Mouse (Mus musculus) gastrocnemius, postnatal 14 days (tissue): ENCODE results near the gene F830045P16Rik. TPM values are rescaled to one million over a fixed set of nuclear protein-coding genes. Genes with fewer than 3 reads are reported as not detected.
"Not testable (repeated sequence)": the region's sequence is repeated elsewhere in the genome, so short reads cannot be mapped to it uniquely, and the experiment has no call there.

Experiments used
- DNase-seq: peaks from one replicate; pipeline ENCODE4 v3.0.0; 2021; ENCODE audit warnings: mixed read lengths
- intact Hi-C: fragments of 180-260 bp; cut with DNase I; formaldehyde crosslinking; loops from one replicate; pipeline ENCODE4 v1.15.1; 2025; ENCODE audit warnings: low total_unique reads
- total RNA-seq, 2 experiments: library from RNA; stranded (reverse); gene quantifications; 2 replicates each; pipeline ENCODE4 v1.2.3; 2021

The F830045P16Rik gene
- total RNA-seq, 2 experiments from 2014 or later = not detected

- intact Hi-C loops = no loop called here
- no peak for DNase-seq
Observed at GRCm38 (mm10) chr2:129513546-129514400, 22.6 kb downstream of the F830045P16Rik start.

GRCm38 (mm10) chr2:129512147-129512546 is 24.3 kb downstream of the F830045P16Rik start:
- intact Hi-C loops, DNase-seq: not testable (repeated sequence)

DNA sequence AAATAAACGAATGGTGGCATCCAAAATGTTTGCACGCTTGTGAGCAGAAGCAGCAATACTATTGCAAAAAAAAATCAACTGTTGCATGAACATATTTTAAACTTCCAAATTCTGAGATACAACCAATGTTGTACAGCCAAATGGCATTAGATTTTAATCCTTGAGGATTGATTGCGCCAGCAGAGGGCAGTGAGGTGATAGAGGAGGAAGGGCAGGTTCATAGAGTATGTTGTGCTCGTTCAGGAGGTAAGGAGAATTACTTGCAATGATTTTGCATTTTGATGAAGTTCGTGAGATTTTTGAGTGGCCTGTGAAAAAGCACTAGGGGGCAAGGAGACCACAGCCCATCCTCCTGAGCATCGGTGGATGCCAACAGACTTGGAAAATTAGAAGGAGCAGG is 33.8 kb downstream of the F830045P16Rik start:
- intact Hi-C loops = loop anchor here (5.0 to 10.0 kb wide), 3 partner anchors 82 to 175 kb away; no protein-coding TSS in a partner anchor
- peak; percentile 62 for DNase-seq

- intact Hi-C loops = no loop called here
- no peak for DNase-seq
Observed at GRCm38 (mm10) chr2:129489496-129490285, 46.7 kb downstream of the F830045P16Rik start.

GRCm38 (mm10) chr2:129483150-129483549 is 53.3 kb downstream of the F830045P16Rik start:
- no peak for DNase-seq
- intact Hi-C loops = no loop called here

DNA sequence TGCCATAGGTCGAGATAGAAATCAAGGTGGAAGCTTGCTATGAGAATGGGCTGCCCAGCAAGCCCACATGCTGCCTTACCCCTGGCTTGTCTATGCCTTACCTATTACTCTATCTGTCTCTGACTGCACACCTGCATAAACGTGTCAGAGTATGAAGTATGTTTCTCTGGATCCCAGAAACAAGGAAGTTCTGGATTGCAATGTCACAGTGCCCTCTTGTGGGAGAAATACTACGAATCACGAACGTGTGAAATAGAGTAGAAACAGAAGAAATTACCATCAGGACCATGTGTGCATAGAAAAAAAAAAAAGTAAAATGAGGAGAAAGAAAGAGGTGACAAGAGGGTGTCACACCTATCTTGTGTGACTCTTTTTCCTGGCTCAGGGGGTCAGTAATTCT is 64.5 kb downstream of the F830045P16Rik start:
- intact Hi-C loops = no loop called here
- no peak for DNase-seq

GRCm38 (mm10) chr2:129470839-129471238 is 65.6 kb downstream of the F830045P16Rik start:
- no peak for DNase-seq
- intact Hi-C loops = no loop called here

DNA sequence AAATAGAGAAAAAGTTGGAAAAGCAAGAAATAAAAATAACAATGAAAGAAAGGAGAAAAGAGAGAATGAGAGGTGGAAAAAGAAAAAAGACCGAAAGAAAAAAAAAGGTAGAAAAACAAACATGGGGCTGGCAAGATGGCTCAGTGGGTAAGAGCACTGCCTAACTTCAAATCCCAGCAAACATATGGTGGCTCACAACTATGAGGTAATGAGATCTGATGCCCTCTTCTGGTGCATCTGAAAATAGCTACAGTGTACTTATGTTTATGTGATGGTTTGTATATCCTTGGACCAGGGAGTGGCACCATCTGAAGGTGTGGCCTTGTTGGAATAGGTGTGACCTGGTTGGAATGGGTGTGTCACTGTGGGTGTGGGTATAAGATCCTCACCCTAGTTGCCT is 97.6 kb downstream of the F830045P16Rik start:
- DNase-seq, intact Hi-C loops: not testable (repeated sequence)

GRCm38 (mm10) chr2:129435154-129435553 is 101.2 kb downstream of the F830045P16Rik start:
- DNase-seq = no peak
- intact Hi-C loops = no loop called here

- intact Hi-C loops = no loop called here
- DNase-seq = no peak
Observed at GRCm38 (mm10) chr2:129423741-129424140, 112.7 kb downstream of the F830045P16Rik start.

DNA sequence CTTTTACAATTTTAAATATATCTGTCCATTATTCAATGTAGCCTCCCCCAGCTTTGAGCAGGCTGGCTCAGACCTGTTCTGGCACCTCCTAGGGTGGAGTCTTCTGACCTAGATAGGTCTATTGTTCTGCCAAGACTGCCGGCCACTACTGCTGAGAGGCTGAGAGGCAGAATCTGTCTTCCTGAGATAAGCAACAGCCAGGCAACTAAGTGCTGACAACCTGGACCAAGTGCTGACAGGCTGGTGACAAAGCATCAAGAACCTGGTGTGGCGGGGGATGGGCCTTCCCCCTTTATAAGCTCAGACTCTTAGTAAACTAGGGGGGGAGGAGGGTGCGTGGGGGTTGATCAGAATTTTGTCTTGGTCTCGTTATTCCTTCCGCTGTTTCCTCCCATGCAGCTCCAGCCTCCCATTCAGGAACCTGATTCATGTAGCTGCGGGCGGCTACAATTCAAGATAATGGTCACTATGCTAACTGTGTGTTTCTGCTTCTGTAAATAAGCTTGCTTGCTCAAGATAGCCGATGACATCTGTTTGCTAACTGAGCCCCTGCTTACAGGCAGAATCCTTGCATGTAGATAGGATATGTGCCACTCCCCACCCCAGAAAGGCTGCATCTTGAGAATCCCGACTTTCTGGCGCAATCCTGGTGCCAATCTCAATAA is 115.4 kb downstream of the F830045P16Rik start:
- intact Hi-C loops = no loop called here
- DNase-seq = no peak

- no peak for DNase-seq
- intact Hi-C loops = no loop called here
Observed at GRCm38 (mm10) chr2:129419361-129419880, 117.0 kb downstream of the F830045P16Rik start.

DNA sequence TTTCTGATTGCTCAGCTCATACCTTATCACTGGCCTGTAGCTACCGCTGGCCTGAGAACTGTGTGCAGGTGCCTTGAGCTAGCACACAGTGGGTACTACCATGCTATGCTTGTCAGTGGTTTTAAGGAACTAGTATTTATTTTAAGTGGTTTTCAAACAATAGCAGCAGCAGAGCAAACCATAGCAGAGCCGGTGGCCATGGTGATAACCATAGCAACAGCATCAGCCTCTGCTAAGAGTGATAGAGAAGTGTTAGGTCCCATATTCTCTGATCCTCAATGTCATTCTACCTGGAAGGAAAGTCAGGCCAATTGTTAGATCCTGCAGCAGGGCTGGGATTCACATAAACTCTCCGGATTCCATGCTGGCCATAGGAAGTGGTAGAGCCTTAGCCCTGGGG is 121.8 kb downstream of the F830045P16Rik start:
- intact Hi-C loops = no loop called here

GRCm38 (mm10) chr2:129413488-129413887 is 122.9 kb downstream of the F830045P16Rik start:
- intact Hi-C loops = no loop called here
- no peak for DNase-seq

More for the DNA sequence above, 121.8 kb downstream of the F830045P16Rik start:
- DNase-seq = no peak

DNA sequence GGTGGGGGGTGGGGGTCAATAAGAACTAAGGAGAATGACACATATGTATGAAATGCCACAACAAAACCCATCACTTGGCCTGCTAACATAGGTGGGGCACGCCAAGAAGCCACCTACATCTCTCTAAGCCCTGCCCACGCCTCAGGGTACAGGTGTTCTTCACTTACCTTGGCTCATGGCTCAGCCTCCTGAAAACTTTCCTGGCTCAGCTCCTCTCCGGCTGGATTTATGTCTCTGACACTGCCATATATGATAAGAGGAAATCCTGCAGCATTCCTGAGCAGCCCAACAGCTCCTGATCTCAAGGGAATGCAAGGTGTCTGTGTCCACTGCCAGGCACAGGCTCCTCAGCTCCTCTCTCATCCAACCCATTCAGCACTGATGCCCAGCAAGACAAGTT is 124.8 kb downstream of the F830045P16Rik start:
- intact Hi-C loops = no loop called here

GRCm38 (mm10) chr2:129410344-129410743 is 126.1 kb downstream of the F830045P16Rik start:
- intact Hi-C loops = no loop called here
- DNase-seq = no peak

More for the DNA sequence above, 124.8 kb downstream of the F830045P16Rik start:
- no peak for DNase-seq

- peak; percentile 76 for DNase-seq
- intact Hi-C loops = no loop called here
Observed at GRCm38 (mm10) chr2:129408476-129408875, 127.9 kb downstream of the F830045P16Rik start.
